Mouse (Mus musculus): ENCODE results near the gene Tmc6. TPM values are rescaled to one million over a fixed set of nuclear protein-coding genes. Genes with fewer than 3 reads are reported as not detected.

The Tmc6 gene
- total and polyA plus RNA-seq, 3 experiments = 16.8 to 28.4 (median 26.8) TPM

- peaks cover 6 to 17% of the 10 kb centered on the region in 2 experiments; a peak in 2 of 4 replicates for H3K4me1 ChIP-seq (ENCODE audit: control insufficient read depth in 1 of 2, insufficient read depth in 2 of 2)
- dilution Hi-C loops (cut with MboI; ENCODE audit: extremely low pct_ligation_motif_present, extremely low pct_unique_long_range_greater_than_20kb, low sequenced_read_pairs) (no loop called here), in situ Hi-C loops (cut with MboI; ENCODE audit: low pct_ligation_motif_present, low pct_unique_long_range_greater_than_20kb, low sequenced_read_pairs) (no loop called here)
- no peak overlapping the region for H3K4me2 ChIP-seq (ENCODE audit: insufficient read depth, low read depth, poor library complexity, severe bottlenecking)
- H3K4me3 ChIP-seq (replicated peaks in 1 of 3; ENCODE audit: low read depth in 2 of 3, low read length in 2 of 3, poor library complexity in 1 of 3) = no peak overlapping the region
- TF ChIP-seq SIN3A (IDR thresholded peaks at IDR 0.05; ENCODE audit: low read length) (no peak), MXI1 (IDR thresholded peaks at IDR 0.05; ENCODE audit: low read depth, low read length) (no peak), CHD1 (IDR thresholded peaks at IDR 0.05; ENCODE audit: low read depth, low read length) (no peak), RAD21 (IDR thresholded peaks at IDR 0.05; ENCODE audit: low read depth, low read length) (no peak), ZMIZ1 (IDR thresholded peaks at IDR 0.05; ENCODE audit: low read depth, low read length) (no peak), MEF2A (IDR thresholded peaks at IDR 0.05; ENCODE audit: borderline replicate concordance, low read depth, low read length) (no peak), CTCF (conservative IDR thresholded peaks at IDR 0.05 in 1 of 2, IDR thresholded peaks at IDR 0.05 in 1 of 2; ENCODE audit: low read depth in 2 of 2, low read length in 2 of 2) (no peak), PAX5 (IDR thresholded peaks at IDR 0.05; ENCODE audit: low read length) (no peak), POLR2AphosphoS2 (IDR thresholded peaks at IDR 0.05; ENCODE audit: low read depth, low read length) (no peak), NELFE (IDR thresholded peaks at IDR 0.05; ENCODE audit: low read depth, low read length) (no peak), ZC3H11A (IDR thresholded peaks at IDR 0.05; ENCODE audit: low read depth, low read length) (no peak), TBP (conservative IDR thresholded peaks at IDR 0.05; ENCODE audit: low read depth, low read length) (no peak), BHLHE40 (IDR thresholded peaks at IDR 0.05; ENCODE audit: low read depth, low read length) (no peak)
- H3K27ac ChIP-seq (ENCODE audit: insufficient read depth, low read depth) = no peak overlapping the region
- H3K27me3 ChIP-seq (replicated peaks) = no peaks in the 10 kb centered on the region
- no peak for DNase-seq (ENCODE audit: extremely low read depth)
- no peaks in the 10 kb centered on the region for H3K9me3 ChIP-seq (replicated peaks; ENCODE audit: low read length)
- no peak overlapping the region for H3K9ac ChIP-seq (ENCODE audit: insufficient read depth, low read depth)
- peaks cover 73 to 95% of the 10 kb centered on the region in 2 experiments for H3K36me3 ChIP-seq (replicated peaks in 1 of 2; ENCODE audit: control insufficient read depth in 1 of 2, insufficient read depth in 1 of 2, low read length in 1 of 2)
- H3K79me2 ChIP-seq (replicated peaks; ENCODE audit: control insufficient read depth, extremely low read depth, insufficient read depth, poor library complexity, severe bottlenecking) = no peaks in the 10 kb centered on the region
Observed at GRCm38 (mm10) chr11:117741128-117741527, 40.9 kb downstream of the Tmc6 start.

GRCm38 (mm10) chr11:117738123-117738522, 43.9 kb downstream of the Tmc6 start:
- no peak overlapping the region for H3K4me3 ChIP-seq (replicated peaks in 1 of 3; ENCODE audit: low read depth in 2 of 3, low read length in 2 of 3, poor library complexity in 1 of 3)
- H3K36me3 ChIP-seq (replicated peaks in 1 of 2; ENCODE audit: control insufficient read depth in 1 of 2, insufficient read depth in 1 of 2, low read length in 1 of 2) = peaks cover 68 to 91% of the 10 kb centered on the region in 2 experiments
- TF ChIP-seq CTCF (conservative IDR thresholded peaks at IDR 0.05 in 1 of 2, IDR thresholded peaks at IDR 0.05 in 1 of 2; ENCODE audit: low read depth in 2 of 2, low read length in 2 of 2) (no peak), SMC3 (IDR thresholded peaks at IDR 0.05; ENCODE audit: low read depth, low read length) (no peak), MAFK (IDR thresholded peaks at IDR 0.05; ENCODE audit: insufficient replicate concordance, low read length) (no peak), MYC (IDR thresholded peaks at IDR 0.05; ENCODE audit: low read depth, low read length) (no peak), USF1 (IDR thresholded peaks at IDR 0.05; ENCODE audit: low read depth, low read length) (no peak), ZNF384 (IDR thresholded peaks at IDR 0.05; ENCODE audit: low read depth, low read length) (no peak), NRF1 (IDR thresholded peaks at IDR 0.05; ENCODE audit: low read depth, low read length) (no peak), TBP (conservative IDR thresholded peaks at IDR 0.05; ENCODE audit: low read depth, low read length) (no peak)
- H3K27me3 ChIP-seq (replicated peaks) = no peaks in the 10 kb centered on the region
- H3K4me1 ChIP-seq (ENCODE audit: control insufficient read depth in 1 of 2, insufficient read depth in 2 of 2) = peaks cover under 1 to 7% of the 10 kb centered on the region in 2 experiments; a peak in 2 of 4 replicates
- H3K27ac ChIP-seq (ENCODE audit: insufficient read depth, low read depth) = no peak overlapping the region
- H3K9ac ChIP-seq (ENCODE audit: insufficient read depth, low read depth) = no peak overlapping the region
- H3K4me2 ChIP-seq (ENCODE audit: insufficient read depth, low read depth, poor library complexity, severe bottlenecking) = no peak overlapping the region
- H3K79me2 ChIP-seq (replicated peaks; ENCODE audit: control insufficient read depth, extremely low read depth, insufficient read depth, poor library complexity, severe bottlenecking) = no peaks in the 10 kb centered on the region
- DNase-seq (ENCODE audit: extremely low read depth) = no peak
- dilution Hi-C loops (cut with MboI; ENCODE audit: extremely low pct_ligation_motif_present, extremely low pct_unique_long_range_greater_than_20kb, low sequenced_read_pairs) = no loop called here
- in situ Hi-C loops (cut with MboI; ENCODE audit: low pct_ligation_motif_present, low pct_unique_long_range_greater_than_20kb, low sequenced_read_pairs) = no loop called here
- H3K9me3 ChIP-seq (replicated peaks; ENCODE audit: low read length) = no peaks in the 10 kb centered on the region

Data from CH12.LX (cell line).